Mouse (Mus musculus): ENCODE measurements at regions not wholly inside any gene's neighbourhood (a gene's known extent, or its start where the extent isn't known, plus 50 kb on each side); places are given as distances from the start of the nearest gene placed in this dataset.

- Histone ChIP-seq H3K27ac (no peak overlapping the region), H3K4me1 (no peaks in the 10 kb centered on the region), H3K4me3 (no peak overlapping the region), H3K36me3 (no peaks in the 10 kb centered on the region), H3K9me3 (replicated peaks) (no peaks in the 10 kb centered on the region), H3K9ac (no peak overlapping the region), H3K4me2 (no peak overlapping the region), H3K27me3 (replicated peaks) (no peaks in the 10 kb centered on the region)
- ATAC-seq = no peak
- 53% methylated on average over 4 of the region's 4 CpGs for WGBS (ENCODE audit: insufficient replicate concordance)
Observed at GRCm38 (mm10) chr1:42365648-42366324, 329.8 kb upstream of the Pou3f3 start.

GRCm38 (mm10) chr1:42387919-42388684 lies 307.5 kb upstream of the Pou3f3 start:
- H3K27ac ChIP-seq = no peak overlapping the region
- 38% methylated on average over 18 of the region's 18 CpGs for WGBS (ENCODE audit: insufficient replicate concordance)
- no peaks in the 10 kb centered on the region for H3K36me3 ChIP-seq
- no peak for ATAC-seq
- no peak overlapping the region for H3K4me3 ChIP-seq
- no peak overlapping the region for H3K4me2 ChIP-seq
- H3K4me1 ChIP-seq = no peaks in the 10 kb centered on the region
- no peaks in the 10 kb centered on the region for H3K27me3 ChIP-seq (replicated peaks)
- no peak overlapping the region for H3K9ac ChIP-seq
- no peaks in the 10 kb centered on the region for H3K9me3 ChIP-seq (replicated peaks)

DNA sequence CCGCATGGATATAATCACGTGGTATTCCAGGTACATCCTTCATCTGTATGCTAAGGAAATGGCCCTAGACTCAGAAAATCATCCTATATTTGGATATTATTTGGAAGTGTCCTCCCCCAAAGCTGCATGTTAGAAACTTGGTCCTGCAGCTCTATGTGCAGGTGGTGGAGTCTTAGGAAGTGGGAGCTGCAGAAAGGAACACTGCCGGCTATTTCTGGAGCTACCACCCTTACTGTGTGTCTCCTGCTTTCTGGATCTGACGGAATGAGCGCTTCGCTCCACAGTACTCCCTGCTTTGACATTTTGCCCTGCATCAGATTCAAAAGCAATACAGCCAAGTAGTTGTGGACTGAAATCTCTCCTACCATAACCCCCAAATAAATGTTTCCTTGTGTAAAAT lies 306.8 kb upstream of the Pou3f3 start:
- no peaks in the 10 kb centered on the region for H3K36me3 ChIP-seq
- no peak for ATAC-seq
- H3K4me1 ChIP-seq = no peaks in the 10 kb centered on the region
- no peak overlapping the region for H3K4me2 ChIP-seq
- H3K27me3 ChIP-seq (replicated peaks) = no peaks in the 10 kb centered on the region
- no peak overlapping the region for H3K4me3 ChIP-seq
- 72% methylated on average over 6 of the region's 6 CpGs for WGBS (ENCODE audit: insufficient replicate concordance)
- no peak overlapping the region for H3K9ac ChIP-seq
- no peaks in the 10 kb centered on the region for H3K9me3 ChIP-seq (replicated peaks)
- H3K27ac ChIP-seq = no peak overlapping the region

GRCm38 (mm10) chr1:42395651-42396260 lies 299.8 kb upstream of the Pou3f3 start:
- 72% methylated on average over 13 of the region's 13 CpGs for WGBS (ENCODE audit: insufficient replicate concordance)
- no peaks in the 10 kb centered on the region for H3K4me1 ChIP-seq
- no peak for ATAC-seq
- H3K9me3 ChIP-seq (replicated peaks) = no peaks in the 10 kb centered on the region
- H3K36me3 ChIP-seq = no peaks in the 10 kb centered on the region
- no peak overlapping the region for H3K4me2 ChIP-seq
- H3K4me3 ChIP-seq = no peak overlapping the region
- H3K27ac ChIP-seq = no peak overlapping the region
- H3K9ac ChIP-seq = no peak overlapping the region
- H3K27me3 ChIP-seq (replicated peaks) = no peaks in the 10 kb centered on the region

DNA sequence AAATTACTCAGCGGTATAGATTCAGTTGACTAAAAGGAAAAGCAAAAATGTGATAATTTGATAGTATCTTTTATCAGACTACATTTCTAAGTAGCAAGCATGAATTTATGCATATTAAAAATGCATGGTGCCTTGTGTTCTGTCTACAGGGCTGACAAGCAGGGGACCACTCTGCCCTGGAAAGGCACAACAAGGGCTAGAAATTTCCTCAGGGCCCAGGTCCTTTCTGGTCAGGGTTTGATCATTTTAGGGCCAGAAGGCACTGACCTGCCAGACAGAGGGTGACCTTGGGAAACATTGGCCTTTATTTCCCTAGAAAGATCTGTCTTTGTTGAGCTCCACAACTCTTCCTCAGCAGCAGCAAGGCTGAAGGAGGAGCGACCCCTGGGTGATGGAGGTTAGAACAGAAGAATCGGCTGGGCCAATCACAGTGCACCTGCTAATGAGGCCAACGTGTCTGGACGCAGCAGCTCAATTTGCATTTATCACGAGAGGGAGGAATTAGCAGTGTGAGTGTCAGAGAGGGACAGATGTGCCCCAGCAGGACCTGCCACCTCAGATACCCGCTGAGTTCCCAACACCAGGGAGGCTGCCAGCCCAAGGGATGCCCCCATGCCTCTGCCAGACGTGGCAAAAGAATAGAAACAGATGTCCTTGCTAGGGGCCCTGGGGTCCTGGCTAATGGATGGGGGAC lies 297.0 kb upstream of the Pou3f3 start:
- H3K4me2 ChIP-seq = no peak overlapping the region
- no peaks in the 10 kb centered on the region for H3K36me3 ChIP-seq
- no peaks in the 10 kb centered on the region for H3K4me1 ChIP-seq
- H3K27me3 ChIP-seq (replicated peaks) = no peaks in the 10 kb centered on the region
- no peak for ATAC-seq
- no peaks in the 10 kb centered on the region for H3K9me3 ChIP-seq (replicated peaks)
- WGBS (ENCODE audit: insufficient replicate concordance) = 28% methylated on average over 8 of the region's 8 CpGs
- H3K27ac ChIP-seq = no peak overlapping the region
- no peak overlapping the region for H3K9ac ChIP-seq
- no peak overlapping the region for H3K4me3 ChIP-seq

DNA sequence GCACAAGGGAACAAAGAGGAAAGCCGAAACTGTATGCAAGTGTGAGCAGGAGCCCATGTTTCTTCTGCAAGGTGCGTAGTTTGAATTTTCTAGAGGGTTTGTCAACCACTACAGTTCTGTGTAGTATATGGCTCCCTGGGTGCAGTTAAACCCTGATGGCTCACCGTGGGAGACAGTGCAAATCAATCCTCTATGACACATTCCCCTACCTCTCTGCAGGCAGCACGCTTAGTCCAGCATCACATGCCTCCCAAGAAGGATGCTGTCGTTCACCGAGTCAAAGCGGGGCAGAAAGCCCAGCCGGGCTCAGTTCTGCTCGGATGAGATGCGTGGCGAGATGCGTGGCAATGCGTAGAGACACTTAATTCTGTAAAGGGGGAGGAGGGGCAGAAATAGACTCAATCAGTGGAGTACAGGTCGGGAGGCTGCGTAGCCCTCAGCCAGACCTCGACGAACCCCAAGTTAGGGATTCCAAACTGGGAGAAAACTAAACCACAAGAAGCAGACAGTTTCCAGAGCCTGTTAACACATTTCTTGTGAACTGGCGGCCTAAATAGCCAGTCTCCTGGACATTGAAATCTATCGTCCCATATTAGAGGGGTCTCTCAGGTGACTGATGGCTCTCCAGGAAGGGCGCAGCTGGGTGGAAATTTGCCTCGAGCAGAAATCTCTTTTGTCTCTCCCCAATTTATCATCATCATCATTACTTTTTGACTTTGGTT lies 279.6 kb upstream of the Pou3f3 start:
- Histone ChIP-seq H3K36me3 (no peaks in the 10 kb centered on the region), H3K4me1 (no peaks in the 10 kb centered on the region), H3K4me3 (no peak overlapping the region), H3K9me3 (replicated peaks) (no peaks in the 10 kb centered on the region), H3K27me3 (replicated peaks) (peaks cover 6% of the 10 kb centered on the region; the same call in 1 of the 2 replicates), H3K9ac (no peak overlapping the region), H3K4me2 (no peak overlapping the region), H3K27ac (no peak overlapping the region)
- WGBS (ENCODE audit: insufficient replicate concordance) = 62% methylated on average over 21 of the region's 21 CpGs
- ATAC-seq = no peak

DNA sequence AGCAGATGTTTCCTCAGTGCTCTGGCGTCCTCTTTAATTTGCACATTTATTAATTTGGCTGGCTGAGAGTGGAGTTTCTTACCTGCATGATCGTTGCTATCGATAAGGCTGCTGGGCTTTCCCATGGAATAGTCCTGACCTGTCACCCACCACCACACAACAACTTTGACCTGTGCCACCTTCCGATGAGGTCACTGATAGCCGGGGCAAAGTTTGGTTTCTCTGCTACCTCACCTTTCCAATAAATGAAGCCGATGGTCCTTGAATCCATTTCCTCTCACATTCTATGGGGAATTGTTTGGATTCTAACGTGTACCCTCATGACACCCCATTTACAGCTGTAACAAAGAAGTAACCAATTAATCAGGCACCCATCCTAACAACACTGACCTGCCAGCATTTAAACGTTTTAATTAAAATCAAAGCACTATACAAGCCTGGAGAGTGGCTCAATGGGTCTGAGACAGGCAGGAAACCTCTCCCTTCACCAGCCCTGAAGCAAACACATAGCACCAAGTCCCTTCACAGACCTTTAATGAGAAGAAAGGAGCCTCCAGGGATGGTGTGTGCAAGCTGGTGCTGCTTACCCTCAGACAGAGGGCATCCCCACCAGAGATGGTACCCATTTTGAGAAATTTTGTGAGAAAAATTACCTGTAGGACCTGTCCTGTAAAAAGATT lies 278.9 kb upstream of the Pou3f3 start:
- ATAC-seq = no peak
- Histone ChIP-seq H3K4me3 (no peak overlapping the region), H3K9ac (no peak overlapping the region), H3K9me3 (replicated peaks) (no peaks in the 10 kb centered on the region), H3K36me3 (no peaks in the 10 kb centered on the region), H3K27ac (no peak overlapping the region), H3K4me2 (no peak overlapping the region), H3K27me3 (replicated peaks) (peaks cover 6% of the 10 kb centered on the region; the same call in 1 of the 2 replicates), H3K4me1 (no peaks in the 10 kb centered on the region)
- WGBS (ENCODE audit: insufficient replicate concordance) = 59% methylated on average over 8 of the region's 8 CpGs

GRCm38 (mm10) chr1:42417815-42418214 lies 277.8 kb upstream of the Pou3f3 start:
- H3K9ac ChIP-seq = no peak overlapping the region
- H3K9me3 ChIP-seq (replicated peaks) = no peaks in the 10 kb centered on the region
- no peaks in the 10 kb centered on the region for H3K36me3 ChIP-seq
- ATAC-seq = no peak
- no peak overlapping the region for H3K4me2 ChIP-seq
- no peak overlapping the region for H3K27ac ChIP-seq
- H3K4me1 ChIP-seq = no peaks in the 10 kb centered on the region
- H3K4me3 ChIP-seq = no peak overlapping the region
- 11% methylated on average over 4 of the region's 4 CpGs for WGBS (ENCODE audit: insufficient replicate concordance)
- peaks cover 6% of the 10 kb centered on the region; the same call in 1 of the 2 replicates for H3K27me3 ChIP-seq (replicated peaks)

- no peak overlapping the region for H3K4me2 ChIP-seq
- WGBS (ENCODE audit: insufficient replicate concordance) = 24% methylated on average over 1 of the region's 1 CpGs
Observed at GRCm38 (mm10) chr1:42418233-42418632, 277.3 kb upstream of the Pou3f3 start.

DNA sequence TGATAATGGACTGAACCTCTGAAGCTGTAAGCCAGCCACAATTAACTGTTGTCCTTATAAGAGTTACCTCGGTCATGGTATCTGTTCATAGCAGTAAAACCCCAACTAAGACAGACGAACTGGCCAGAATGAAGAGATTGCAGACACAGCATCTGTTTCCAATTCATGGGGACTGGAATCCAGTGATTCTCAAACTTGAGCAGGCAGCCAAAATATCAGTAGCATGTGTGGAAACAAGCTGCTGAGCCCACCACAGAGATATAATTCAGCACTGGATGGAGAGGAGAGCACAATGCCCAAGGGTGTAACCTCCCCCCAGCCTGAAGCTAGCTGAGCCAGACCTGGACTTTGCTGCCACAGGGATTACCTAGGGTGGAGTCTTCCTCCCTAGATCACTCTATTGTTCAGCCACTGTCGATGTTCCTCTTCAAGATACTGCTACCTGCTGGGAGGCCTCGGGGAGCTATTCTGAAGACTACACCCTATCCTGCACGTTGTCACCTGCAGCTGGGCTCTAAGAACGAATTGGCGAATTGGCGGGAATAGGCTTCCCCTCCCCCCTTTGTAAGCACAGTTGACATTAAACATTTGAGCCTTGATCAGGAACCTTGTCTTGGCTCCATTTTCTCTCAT lies 259.1 kb upstream of the Pou3f3 start:
- H3K27ac ChIP-seq = no peak overlapping the region
- WGBS (ENCODE audit: insufficient replicate concordance) = 55% methylated on average over 8 of the region's 8 CpGs
- no peak overlapping the region for H3K4me3 ChIP-seq
- H3K4me2 ChIP-seq = no peak overlapping the region
- no peaks in the 10 kb centered on the region for H3K9me3 ChIP-seq (replicated peaks)
- no peaks in the 10 kb centered on the region for H3K27me3 ChIP-seq (replicated peaks)
- no peak overlapping the region for H3K9ac ChIP-seq
- ATAC-seq = no peak
- H3K4me1 ChIP-seq = no peaks in the 10 kb centered on the region
- H3K36me3 ChIP-seq = no peaks in the 10 kb centered on the region

More at GRCm38 (mm10) chr1:42418233-42418632, 277.3 kb upstream of the Pou3f3 start:
- Histone ChIP-seq H3K9ac (no peak overlapping the region), H3K36me3 (no peaks in the 10 kb centered on the region), H3K4me1 (no peaks in the 10 kb centered on the region), H3K27ac (no peak overlapping the region), H3K27me3 (replicated peaks) (peaks cover 6% of the 10 kb centered on the region; the same call in 1 of the 2 replicates), H3K9me3 (replicated peaks) (no peaks in the 10 kb centered on the region), H3K4me3 (no peak overlapping the region)
- ATAC-seq = no peak

- Histone ChIP-seq H3K4me3 (no peak overlapping the region), H3K9me3 (replicated peaks) (no peaks in the 10 kb centered on the region), H3K36me3 (no peaks in the 10 kb centered on the region), H3K9ac (no peak overlapping the region), H3K4me2 (no peak overlapping the region), H3K27me3 (replicated peaks) (no peaks in the 10 kb centered on the region), H3K27ac (no peak overlapping the region), H3K4me1 (no peaks in the 10 kb centered on the region)
- 53% methylated on average over 3 of the region's 3 CpGs for WGBS (ENCODE audit: insufficient replicate concordance)
- no peak for ATAC-seq
Observed at GRCm38 (mm10) chr1:42468365-42468764, 227.2 kb upstream of the Pou3f3 start.
